Mouse (Mus musculus): Measurements from ENCODE around the gene Ppm1n.
A peak's percentile ranks its signal among the peaks of the same experiment; 100 is the strongest.

Ppm1n gene

DNA sequence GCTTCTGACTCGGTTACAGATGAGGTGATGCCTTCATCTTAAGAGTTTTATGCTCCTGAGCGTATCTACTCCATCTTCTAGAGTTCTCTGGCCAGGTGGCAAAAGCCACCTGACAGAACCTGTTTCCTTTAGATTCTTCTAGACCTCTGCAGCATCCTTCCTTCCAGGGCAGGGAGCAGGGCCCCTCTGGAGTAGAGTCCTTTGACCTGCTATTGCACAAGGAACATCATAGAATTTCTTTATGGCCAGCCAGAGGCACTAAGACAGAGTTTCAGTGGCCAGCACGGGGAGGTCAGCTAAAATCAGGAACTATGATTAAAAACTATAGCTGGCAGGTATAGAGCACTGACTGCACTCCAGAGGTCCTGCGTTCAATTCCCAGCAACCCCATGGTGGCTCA lies 27.8 kb downstream of the Ppm1n start:
- DNase-seq (ENCODE audit: extremely low read depth, low read depth), result no peak

DNA sequence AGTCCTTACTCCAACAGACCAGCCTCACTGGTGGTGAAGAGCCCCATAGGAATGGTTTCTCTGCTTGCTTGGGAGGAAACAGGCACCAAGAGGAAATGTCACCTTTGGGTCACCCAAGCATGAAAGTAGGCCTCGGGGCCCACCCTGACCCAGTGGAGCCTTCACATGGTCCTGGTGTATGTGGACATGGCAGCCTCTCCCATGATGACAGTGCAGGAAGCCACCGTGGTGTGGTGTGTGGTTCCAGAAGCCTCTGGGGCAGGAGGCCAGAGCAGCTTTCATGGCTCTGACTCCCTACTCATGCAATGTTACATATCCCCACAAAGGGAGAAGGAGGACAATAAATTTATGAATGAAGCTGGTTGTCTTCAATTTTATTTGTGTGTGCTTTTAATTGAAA lies 32.4 kb downstream of the Ppm1n start:
- DNase-seq (ENCODE audit: extremely low read depth, low read depth), result no peak

DNA sequence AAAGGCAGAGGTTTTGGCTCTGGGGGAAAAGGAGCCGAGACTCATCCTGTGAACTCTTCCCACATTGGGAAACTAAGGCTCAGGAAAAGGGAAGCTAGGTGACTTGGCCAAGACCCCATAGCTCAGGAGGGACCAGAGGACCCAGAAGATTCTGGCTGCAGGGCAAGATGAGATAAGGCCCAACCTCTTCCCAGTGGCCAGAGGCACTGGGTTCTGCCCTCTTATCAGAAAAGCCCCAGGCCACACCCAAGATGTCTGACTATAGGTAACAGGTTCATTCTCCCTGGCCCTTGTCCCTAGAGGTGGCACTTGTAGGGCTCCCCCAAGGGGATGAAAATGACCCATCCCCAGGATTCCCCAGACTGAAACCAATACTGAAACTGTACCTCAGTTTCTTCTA lies 33.0 kb downstream of the Ppm1n start:
- no peak for DNase-seq (ENCODE audit: extremely low read depth, low read depth)

DNA sequence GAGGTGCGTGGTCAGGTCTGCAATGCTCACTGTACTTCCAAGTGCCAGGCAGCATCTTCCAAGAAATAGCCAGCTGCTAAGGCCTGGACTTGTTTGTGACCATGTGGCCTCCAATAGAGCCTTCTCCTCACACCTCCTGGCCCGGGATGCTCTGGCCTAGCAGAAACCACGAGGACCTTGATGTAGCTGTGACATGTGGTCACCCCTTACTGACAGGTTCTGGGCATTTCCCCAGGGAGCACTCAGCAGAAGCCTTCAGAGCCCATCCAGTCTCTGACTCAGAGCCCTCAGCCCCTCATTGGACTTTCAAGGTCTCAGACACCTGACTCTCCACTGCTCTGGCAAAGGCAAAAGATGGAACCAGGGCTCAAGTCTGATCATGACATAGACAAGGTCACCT lies 34.8 kb downstream of the Ppm1n start:
- no peak for DNase-seq (ENCODE audit: extremely low read depth, low read depth)

DNA sequence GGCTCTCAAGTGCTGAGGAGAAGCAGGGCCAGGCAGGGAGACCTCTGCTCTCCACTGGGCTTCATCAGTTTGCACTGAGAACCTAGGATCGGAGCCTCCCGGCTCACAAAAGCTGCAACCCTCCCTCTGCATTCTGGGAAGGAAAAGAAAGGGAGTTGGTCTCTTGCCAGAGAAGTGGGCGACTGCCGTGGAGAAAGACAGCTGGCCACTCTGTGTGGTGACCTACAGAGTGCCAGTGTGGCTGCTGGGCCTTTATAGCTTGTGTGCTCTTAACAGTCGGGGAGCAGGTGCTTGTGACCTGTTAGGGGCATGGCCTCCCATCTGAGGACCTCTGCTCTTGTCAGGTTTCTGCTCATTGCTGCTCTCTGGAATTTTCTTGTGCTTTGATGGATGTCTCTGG lies 36.0 kb downstream of the Ppm1n start:
- no peak for DNase-seq (ENCODE audit: extremely low read depth, low read depth)

DNA sequence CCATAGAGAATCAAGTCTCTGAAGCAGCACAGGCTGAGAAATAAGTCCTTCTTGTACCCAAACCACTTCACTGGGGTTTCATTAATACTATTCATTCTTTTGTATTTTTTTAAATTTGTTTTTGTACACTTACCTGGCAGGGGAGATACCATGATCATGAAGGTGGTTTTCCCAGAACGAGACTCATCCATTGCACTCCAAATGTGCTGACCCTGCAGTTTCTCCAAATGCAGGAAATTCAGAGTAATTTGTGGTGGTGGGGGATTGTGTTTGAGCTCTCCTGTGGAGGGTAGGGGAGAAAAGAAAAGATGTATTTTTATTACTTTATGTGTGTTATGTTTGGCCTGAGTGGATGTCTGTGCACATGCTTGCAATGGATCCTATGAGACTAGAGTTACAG lies 37.9 kb downstream of the Ppm1n start:
- no peak for DNase-seq (ENCODE audit: extremely low read depth, low read depth)

DNA sequence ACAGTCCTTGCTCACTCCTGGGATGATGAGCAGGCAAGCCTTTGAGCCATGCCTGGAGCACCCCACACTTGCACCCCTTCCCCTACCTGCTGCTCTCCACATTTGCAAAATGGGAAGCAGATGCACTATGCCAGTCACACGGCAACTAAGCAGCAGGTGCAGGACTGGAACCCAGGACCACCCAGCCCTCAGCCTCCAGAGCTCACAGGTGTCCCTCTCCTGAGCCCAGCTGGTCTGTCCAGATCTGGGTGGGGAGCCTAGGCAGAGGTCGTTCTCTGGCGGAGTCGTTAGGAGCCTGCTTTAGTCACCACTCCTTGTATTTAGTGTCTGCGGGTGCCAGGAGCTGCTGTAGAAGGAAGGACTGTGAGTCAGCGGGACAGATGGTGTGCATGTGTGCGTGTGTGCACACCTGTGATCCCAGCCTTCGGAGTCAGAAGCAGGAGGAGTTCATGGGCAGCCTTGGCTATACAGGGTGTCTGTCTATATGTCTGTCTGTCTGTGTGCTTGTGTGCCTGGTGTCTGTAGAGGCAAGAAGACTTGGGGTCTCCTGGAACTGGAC lies 38.9 kb downstream of the Ppm1n start:
- no peak for DNase-seq (ENCODE audit: extremely low read depth, low read depth)

DNA sequence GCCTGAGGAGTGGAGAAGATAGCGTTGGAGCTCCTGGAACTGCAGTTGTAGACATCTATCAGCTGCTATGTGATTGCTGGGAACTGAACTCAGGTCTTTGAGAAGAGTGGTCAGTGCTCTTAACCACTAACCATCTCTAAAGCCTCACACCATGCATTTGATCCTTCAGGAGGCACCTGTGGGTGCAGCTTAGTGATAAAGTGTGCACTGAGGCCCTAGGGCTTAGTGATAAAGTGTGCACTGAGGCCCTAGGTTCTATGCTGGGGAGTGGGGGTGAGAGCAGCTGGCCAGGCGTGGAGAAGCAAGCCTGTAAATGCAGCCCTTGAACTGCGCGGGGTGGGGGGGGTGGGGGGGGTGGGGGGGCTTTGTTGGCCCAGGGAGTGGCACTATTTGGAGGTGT lies 39.9 kb downstream of the Ppm1n start:
- no peak for DNase-seq (ENCODE audit: extremely low read depth, low read depth)

DNA sequence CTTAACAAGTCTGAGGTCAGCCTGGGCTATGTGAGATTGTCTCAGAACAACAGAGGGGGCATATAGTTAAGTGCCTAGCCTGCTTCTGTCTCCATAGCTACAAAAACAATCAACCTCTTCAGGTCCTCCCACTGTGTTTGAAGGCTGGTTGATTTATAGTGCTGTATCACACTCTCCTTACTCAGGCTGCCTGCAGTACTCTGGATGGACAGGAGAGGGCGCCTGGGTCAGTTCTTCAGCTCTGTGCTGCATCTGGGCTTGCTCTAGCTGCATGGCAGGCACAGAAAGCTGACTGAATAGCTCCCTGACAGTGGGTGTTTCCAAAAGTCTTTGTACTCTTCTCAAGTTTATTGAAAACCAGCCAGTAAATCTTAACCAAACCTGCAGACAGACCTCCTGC lies 40.4 kb downstream of the Ppm1n start:
- DNase-seq (ENCODE audit: extremely low read depth, low read depth), result peak; percentile 70

DNA sequence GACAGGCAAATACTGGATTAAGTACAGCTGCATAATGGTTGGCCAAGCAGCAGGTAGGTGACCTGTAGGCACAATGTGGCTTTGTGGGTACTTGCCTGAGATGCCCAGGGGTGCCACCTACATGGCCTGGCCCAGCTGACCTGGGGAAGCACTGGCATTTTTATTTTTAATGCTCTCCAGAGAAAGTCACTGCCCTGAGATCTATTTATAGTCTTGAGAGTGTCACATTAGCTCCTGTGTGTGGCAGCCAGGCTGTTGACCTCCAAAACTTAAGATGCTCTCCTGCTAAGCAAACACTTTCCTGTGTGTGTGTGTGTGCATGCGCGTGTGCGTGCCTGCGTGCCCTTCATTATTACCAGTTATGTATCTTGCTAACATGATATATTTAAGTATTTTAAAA lies 41.5 kb downstream of the Ppm1n start:
- DNase-seq (ENCODE audit: extremely low read depth, low read depth), result no peak

DNA sequence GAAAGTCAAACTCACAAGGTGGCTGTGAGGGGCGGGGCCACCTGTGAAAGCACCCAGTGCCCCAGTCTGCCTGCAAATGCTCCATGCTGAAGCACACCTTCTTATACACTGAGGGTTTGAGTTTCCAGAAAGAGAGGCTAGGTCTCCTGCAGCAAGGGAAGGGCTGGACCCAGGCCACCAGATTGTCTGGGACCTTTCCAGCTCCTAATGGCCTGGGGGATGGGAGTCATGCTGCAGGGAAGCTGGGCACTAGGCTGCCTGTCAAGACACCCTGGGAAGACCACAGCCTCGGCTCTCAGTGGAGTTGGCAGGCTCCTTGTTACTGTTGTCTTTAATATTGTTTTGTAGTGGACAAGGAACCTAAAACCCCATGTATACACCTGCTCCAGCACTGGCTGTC lies 43.5 kb downstream of the Ppm1n start:
- no peak for DNase-seq (ENCODE audit: extremely low read depth, low read depth)

DNA sequence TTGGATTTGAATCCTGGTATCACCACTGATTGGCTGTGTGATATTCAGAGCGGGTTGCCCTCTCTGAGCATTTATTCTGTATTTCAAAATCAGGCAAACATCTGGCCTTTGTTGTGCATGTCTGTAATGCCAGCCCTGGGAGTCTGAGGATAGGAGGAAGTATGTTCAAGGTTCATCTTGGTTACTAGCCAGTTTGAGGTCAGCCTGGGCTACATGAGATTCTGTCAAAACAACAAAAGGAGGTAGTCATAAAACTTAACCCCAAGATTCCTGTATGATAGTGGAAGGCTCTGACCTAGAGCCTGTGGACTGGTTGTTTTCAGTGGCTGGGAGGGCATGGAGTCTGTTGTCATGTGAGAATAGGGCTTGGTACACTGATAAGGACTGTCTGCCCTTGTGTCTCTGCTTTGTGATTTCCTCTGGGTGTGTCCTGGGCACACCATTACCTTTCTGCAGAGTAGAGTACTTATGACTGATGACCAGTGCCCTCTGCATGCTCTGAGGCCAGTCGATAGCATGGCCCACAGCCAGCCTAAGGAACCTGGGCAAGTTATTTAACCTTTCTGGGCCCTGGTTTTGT lies 44.7 kb downstream of the Ppm1n start:
- DNase-seq (ENCODE audit: extremely low read depth, low read depth), result no peak

DNA sequence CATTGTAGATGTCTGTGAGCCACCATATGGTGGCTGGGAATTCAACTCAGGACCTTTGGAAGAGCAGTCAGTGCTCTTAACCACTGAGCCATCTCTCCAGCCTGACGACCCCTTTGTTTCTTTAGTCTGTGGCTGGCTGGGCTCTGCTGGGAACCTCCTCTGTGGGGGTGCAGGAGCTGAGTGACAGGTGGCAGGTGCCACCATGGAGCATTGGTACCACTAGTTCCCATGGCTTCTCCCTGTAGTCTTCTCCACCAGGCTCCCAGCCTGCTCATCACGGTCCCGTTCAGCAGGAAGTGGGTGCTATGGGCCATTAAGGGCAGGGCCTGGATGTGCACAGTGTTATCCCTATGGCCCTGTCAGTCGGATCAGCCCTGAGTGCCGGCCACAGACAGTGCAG lies 45.2 kb downstream of the Ppm1n start:
- no peak for DNase-seq (ENCODE audit: extremely low read depth, low read depth)

DNA sequence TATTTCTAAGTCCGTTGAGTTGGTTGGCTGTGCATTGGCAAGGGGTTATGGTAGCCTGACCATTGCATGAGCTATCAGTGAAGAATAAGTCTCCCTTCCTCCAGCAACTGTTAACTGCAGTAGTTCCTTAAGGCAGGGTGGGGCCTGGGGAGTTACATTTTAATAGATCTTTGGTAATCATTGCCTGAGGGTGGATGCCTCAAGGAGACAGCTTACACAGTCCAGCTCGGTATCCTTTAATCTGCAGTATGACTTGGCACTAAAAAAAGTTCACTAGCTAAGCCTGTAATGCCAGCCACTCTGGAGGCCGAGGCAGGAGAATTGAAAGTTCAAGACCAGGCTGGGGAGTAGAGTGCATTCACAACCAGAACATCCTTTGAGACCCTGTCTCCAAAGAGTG lies 48.0 kb downstream of the Ppm1n start:
- DNase-seq (ENCODE audit: extremely low read depth, low read depth), result no peak

DNA sequence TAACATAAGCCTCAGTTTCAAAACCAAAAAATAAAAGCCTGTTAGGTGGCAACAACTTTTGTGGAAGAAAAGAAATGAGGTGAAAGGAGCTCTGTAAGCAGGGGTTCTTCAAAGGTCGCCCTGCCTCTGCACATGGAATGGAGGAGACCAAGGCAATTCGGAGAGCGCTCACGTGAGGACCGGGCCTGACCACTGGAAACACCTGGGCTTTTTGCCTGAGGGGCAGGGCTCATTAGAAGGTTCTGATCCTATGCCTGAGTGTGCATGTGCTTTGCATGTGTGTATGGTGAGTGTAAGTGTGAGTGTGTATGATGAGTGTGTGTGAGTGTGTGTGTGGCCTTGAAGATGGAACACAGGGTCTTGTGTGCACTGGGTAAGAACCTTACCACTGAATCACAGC lies 49.0 kb downstream of the Ppm1n start:
- no peak for DNase-seq (ENCODE audit: extremely low read depth, low read depth)

DNA sequence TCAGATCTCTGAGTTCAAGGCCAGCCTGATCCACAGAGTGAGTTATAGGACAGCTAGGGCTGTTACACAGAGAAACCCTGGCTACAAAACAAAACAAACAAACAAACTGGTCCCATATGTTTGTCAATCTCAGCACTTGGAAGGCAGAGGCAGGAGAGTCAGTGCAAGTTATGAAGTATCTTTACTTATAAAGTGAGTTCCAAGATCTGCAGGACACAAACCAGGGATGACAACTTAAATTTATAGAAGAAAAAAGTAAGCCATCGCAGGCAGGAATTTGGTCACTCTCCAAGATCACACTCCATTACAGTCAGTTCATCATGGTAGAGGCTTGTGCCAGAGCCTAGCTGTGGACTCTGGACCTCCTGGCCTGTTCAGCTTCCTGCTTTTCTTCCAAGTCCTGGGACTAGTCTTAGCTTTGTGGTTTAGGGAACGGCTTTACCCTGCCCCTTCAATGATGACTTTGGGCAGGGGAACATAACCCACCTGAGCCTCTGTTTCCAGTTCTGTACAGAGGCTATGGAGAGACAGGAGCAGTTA lies 49.8 kb downstream of the Ppm1n start:
- no peak for DNase-seq (ENCODE audit: extremely low read depth, low read depth)

DNA sequence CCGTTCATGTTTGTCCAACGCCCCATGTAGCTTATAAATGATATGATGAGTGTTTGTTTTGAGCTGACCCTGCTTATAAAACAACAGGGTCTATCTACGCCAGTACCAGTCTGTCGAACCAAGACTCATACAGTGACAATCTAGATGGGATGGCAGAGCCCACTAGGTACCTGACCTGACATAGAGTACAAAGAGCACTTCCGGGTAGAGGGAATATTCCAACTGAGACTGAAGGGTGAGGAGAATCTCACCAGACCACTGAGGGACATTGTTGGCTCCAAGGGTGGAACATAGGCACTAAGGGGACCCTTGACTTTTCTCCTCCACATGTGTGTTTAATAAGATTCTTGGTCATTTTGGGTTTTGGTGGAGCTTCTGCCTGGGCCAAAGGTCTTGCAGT lies 50.5 kb downstream of the Ppm1n start:
- no peak for DNase-seq (ENCODE audit: extremely low read depth, low read depth)

DNA sequence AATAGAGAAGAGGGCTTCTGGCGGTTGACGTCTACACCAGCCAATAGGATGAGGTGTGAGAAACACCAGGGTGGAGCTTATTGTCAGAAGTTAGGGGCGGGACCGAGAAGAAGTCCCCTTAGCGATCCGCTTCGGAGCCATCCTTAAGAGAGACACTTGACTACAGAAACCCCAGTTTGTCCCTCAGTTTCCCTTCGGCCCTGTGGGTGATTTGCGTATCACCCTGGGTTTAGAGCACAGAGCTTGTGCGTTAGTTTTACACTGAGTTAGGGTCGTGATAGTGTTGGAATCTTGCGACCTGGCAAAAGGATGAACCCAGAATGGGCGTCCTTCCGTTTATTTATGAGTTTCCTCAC lies 51.1 kb downstream of the Ppm1n start:
- DNase-seq (ENCODE audit: extremely low read depth, low read depth), result no peak

DNA sequence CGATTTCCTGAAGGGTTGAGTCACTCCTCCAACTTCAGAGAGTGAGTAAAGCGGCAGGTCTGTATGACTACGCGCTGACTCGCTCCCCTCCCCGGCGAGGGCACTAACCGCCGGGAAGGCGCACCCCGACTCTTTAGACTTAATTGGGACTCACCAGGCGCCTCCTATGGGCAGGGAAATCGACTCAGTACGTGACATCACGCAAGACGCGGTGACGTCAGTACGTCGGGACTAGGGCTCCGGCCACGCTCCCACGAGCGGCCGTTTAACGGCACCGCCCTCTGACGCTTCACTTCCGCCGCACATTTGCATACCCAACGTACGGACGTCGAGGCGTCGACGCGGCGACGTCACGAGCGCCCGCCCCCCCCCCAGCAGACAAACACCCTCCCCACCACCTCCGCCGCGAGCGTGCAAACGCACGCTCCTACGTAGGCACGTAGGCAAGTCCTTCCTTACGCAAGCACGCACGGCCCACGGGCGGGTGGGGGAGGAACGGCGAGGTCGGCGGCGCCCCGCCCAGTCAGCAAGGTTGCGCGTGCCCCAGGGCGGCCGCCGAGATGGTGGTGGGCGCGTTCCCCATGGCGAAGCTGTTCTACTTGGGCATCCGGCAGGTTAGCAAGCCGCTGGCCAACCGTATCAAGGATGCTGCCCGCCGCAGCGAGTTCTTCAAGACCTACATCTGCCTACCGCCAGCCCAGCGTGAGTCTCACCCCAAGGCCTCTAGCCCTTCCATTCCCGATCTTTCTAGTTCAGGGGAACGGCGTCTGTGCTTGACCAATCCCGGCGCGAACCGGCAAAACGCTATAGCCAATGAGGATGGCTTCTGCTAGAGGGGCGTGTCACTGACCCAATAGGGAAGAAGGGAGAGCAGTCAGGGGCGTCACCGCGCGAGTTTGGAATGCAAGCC lies 51.7 kb downstream of the Ppm1n start, which contains the start of gene Opa3:
Opa3 (plus strand) TSS at position 452 of the 910 bp plus-strand sequence.
- peak; percentile 99 for DNase-seq (ENCODE audit: extremely low read depth, low read depth)

DNA sequence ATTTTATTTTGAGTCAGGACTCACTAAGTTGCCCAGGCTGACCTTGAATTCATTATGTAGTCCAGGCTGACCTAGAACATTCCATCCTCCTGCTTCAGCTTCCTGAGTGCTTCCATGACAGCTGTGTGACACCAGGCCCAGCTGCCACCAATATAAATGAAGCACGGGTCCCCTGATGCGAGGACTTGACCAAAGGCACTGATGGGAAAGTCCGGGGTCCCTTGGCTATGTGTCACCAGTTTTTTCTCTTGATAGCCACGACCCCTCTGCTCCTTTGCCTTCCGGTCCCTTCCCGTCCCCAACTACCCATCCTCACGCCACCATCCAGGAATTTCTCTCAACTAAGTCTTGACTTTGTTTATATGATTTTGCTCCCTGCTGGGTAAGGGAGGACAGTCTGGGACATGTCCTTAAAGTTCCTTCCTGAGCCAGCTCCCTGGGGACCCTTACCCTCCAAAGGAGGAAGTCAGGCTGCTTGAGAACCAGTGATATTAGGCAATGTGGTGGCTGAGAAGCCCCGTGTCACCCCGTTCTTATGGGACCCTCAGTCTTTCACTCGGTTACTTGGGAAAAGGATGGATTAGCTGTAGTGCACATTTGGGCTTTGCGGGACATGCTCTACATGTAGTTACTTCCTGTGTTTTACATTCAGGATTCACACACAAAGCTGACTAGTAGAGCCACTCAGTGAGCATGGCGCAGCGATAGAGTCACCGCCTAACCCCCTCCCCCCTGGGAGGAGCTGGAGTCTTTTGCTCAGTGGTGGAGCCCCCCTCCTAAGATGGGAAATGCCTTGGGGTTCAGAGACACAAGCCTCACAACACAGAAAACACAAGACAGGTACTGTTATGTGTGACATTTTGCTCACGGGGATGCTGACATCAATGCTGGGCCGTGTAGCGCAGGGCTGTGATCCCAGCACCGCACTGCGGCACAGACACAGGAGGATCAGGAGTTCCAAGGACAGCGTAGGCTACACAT lies 52.8 kb downstream of the Ppm1n start:
- peak; percentile 35 for DNase-seq (ENCODE audit: extremely low read depth, low read depth)
